ENCODE assay signal across 15 mouse cellular contexts in genomic region chr8:123899366-123899765, GRCm38 (mm10). TPM values are rescaled to one million over a fixed set of nuclear protein-coding genes. Genes with fewer than 3 reads are reported as not detected.
"Had no signal": no experiment of that assay in that cellular context is flagged by ENCODE, and none has a peak within 500 bp of the region (broad histone marks: within the 10 kb centered on the region; RNA-seq: fewer than 3 reads in every experiment).

No protein-coding gene starts in this region.

- H3K9me3 ChIP-seq: limb, embryonic 12.5 days; liver, embryonic 13.5 days; midbrain, embryonic 10.5 days; neural tube, embryonic 15.5 days had no signal

- H3K9ac ChIP-seq: limb, embryonic 12.5 days; liver, embryonic 13.5 days; liver, postnatal 0 days; neural tube, embryonic 15.5 days had no signal

- DNase-seq: kidney, adult 11 months; liver; liver, embryonic 13.5 days; liver, postnatal 0 days; midbrain, embryonic 14.5 days; right cerebral cortex, postnatal 4 days; spleen, adult 18-20 months; thymus, adult 18-20 months; thymus, postnatal 25 days had no signal

- ATAC-seq: liver, postnatal 0 days had no signal

- H3K4me1 ChIP-seq: limb, embryonic 12.5 days; liver, embryonic 13.5 days; midbrain, embryonic 10.5 days; neural tube, embryonic 15.5 days had no signal

- H3K4me2 ChIP-seq: limb, embryonic 12.5 days; liver, embryonic 13.5 days; neural tube, embryonic 15.5 days had no signal

- H3K27ac ChIP-seq: left cerebral cortex, adult 2 months; limb, embryonic 12.5 days; liver, embryonic 13.5 days; midbrain, embryonic 10.5 days; neural tube, embryonic 15.5 days had no signal

- H3K4me3 ChIP-seq: left cerebral cortex, adult 2 months; limb, embryonic 12.5 days; liver, embryonic 13.5 days; midbrain, embryonic 10.5 days; myocyte; neural tube, embryonic 15.5 days had no signal

RNA-seq across cellular contexts. Expression of gene Acta1, which starts 4.8 kb away (rescaled TPM):
- total RNA-seq: megakaryocyte, adult 5-6 weeks had no signal
